Mouse (Mus musculus): ENCODE results near the gene Ifit1.

Gene Ifit1

DNA sequence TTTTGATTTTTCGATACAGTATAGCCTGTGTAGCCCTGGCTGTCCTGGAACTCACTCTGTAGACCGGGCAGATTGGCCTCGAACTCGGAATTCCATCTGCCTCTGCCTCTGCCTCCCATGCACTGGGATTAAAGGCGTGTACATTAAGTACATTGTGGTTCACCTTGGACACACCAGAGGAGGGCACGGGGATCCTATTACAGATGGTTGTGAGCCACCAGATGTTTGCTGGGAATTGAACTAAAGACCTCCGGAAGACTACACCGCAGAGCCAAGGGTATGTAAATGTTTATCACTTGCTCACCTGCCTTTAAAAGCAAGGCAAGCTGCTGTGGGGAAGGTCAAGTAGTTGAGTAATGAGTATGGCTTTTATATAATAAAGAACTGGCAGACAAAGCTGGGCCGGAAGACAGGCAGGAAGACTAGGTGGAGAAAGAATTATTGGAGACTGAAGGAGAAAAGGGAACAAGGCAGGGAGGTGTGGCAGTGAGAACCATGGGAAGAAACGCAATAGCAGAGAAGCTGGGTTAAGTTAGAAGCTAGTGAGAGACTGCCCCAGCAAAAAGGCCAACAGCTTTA, 14.6 kb downstream of the Ifit1 start:
- no peak for DNase-seq (ENCODE audit: low spot score)

DNA sequence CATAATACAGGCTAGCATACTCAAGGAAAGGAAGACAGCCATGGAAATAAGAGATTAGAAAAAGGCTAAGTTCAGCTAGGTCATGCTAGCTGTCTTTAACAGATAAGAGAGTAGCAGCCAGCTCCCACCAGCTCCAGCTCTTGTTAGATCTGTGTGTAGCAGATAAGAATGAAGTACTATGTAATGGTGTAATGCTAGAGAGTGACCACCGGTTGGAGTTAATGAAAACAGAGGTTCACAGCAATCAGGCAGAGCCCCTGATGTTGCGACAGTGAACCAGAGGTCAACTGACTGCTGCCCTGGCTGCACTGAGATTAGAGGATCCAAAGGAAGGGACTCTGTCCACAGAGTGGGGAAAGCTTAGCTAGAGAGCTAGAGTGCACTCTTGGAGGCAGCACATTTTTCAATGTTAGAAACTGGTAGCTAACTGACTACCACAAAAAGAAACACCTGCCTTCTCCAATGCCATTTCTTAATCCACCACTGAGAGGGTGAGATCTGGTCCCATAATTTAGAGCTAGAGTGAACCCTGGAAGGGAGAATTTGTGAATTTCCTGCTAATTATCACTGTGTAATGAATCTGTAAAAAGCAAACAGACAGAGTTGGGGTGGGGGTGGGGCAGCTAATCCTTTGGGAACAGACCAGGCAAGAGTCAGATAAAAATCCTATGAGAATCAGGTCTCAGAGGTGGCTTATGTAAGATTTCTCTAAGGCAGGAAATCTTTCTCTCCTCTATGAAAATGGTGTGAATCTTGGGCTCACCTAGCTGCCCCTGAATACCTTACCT, 16.0 kb downstream of the Ifit1 start:
- DNase-seq (ENCODE audit: low spot score) = no peak

GRCm38 (mm10) chr19:34662067-34662507, 21.4 kb downstream of the Ifit1 start:
- DNase-seq (ENCODE audit: low spot score) = peak; percentile 25

GRCm38 (mm10) chr19:34662740-34663139, 22.1 kb downstream of the Ifit1 start:
- no peak for DNase-seq (ENCODE audit: low spot score)

- peak; percentile 12 for DNase-seq (ENCODE audit: low spot score)
Observed at GRCm38 (mm10) chr19:34666127-34666526, 25.5 kb downstream of the Ifit1 start.

DNA sequence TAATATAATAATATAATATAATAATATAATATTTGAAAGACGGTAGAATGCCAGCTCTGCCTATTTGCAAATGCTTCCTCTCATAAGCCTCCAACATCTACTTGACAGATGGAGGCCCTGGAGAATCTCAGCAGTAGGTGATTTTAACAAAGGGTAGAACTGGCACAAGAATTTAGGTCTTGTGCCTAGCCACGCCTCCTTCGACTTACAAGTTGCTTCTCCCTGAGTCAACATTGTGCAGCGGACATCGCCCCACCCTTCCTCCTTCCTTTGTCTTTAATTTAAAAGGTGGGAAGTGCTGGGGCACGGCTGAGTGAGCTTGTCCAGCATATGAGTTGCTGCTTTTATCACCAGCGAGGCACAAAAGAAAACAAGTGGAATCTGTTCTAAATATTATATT, 32.8 kb downstream of the Ifit1 start:
- DNase-seq (ENCODE audit: low spot score) = no peak

GRCm38 (mm10) chr19:34678428-34678827, 37.8 kb downstream of the Ifit1 start:
- no peak for DNase-seq (ENCODE audit: low spot score)

DNA sequence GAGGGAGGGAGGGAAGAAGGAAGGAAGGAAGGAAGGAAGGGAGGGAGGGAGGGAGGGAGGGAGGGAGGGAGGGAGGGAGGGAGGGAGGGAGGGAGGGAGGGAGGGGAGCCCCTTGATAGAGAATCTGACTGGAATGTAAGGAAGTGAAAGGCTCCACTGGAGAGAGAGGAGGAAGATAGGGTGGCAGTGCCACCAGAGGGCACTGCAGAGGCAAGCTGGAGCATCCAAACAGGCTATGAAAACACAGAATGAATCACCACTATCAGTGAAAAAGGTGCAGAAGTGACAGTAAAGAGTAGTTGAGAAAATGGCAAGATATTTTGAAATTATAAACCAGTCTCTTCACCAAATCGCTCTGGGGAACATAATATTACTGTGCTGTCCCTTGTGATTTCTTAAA, 44.2 kb downstream of the Ifit1 start:
- no peak for DNase-seq (ENCODE audit: low spot score)

DNA sequence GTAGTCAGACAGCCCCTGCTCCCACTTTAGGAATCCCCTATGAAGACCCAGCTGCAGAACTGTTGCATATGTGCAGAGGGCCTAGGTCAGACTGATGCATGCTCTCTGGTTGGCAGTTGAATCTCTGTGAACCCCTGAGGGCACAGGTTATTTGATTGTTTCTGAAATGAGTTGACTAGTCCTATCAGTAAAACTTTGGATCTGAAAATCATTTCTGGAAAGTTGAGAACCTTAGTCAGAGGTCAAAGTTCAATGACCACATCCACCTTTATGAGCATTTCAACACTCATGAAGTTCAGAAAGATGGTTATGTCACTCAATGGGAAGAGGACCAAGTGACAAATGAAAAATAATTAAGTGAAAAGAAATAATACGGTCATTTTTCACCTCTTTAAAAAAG, 44.9 kb downstream of the Ifit1 start:
- DNase-seq (ENCODE audit: low spot score) = no peak

DNA sequence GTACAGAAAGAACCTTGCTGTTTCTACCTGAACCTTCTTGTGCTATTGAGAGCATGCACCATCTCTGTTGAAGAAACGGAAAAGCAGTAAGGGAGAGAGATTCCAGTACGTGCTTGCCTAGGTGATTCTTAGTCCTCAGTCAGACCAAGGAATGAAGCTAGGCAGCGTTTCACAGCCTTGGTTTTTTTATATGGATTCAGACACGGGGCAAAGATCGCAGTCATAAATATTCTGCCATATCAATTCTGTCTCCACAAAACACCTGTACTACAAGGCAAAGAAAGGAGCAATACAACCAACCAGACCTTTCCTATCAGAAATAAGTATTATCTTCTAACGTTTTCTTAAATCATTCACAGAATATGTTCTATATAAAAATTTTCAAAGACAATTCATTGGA, 50.7 kb downstream of the Ifit1 start:
- no peak for DNase-seq (ENCODE audit: low spot score)

DNA sequence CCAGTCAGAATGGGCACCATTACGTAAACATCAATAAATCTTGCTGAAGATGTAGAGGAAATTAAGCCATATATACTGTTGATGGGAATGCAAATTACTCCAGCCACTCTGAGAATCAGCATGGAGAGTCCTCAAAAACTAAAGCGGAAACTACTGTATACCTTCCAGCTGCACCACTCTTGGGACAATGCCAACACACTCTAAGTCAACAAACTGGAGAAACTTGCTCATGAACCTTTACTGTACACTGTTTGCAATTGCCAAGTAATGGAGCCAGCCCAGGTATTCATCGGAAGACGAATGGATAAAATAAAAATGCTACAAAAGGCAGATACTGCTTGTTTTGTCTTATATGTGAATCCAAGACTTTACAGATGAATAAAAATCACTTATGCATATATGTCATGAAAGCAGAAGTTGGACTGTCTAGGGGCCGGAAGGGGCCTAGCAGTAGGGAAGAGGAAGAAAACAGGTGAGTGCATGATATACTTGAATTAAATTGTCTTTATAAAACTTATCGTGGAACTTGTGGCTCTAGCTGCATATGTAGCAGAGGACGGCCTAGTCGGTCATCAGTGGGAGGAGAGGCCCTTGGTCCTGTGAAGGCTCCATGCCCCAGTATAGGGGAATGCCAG, 55.8 kb downstream of the Ifit1 start:
- DNase-seq (ENCODE audit: low spot score) = no peak

DNA sequence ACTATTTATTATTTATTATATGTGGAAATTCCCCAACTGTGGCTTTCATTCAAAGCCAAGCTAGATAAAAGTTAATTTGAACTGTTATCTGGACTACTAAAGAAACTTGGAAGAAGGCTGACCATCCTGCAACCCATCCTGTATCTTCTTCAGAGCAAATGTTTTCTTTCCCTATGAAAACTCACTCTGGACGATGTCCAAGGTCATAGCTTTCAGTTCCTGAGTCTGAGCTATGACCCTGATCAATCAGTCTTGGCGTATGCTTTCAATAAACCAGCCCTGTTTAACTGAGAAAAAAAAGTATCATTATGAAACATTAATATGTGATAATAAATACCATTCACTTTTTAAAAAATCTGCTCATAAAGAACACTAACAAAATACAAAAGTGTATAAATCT, 56.8 kb downstream of the Ifit1 start:
- no peak for DNase-seq (ENCODE audit: low spot score)

- DNase-seq (ENCODE audit: low spot score) = no peak
Observed at GRCm38 (mm10) chr19:34698432-34698831, 57.8 kb downstream of the Ifit1 start.

DNA sequence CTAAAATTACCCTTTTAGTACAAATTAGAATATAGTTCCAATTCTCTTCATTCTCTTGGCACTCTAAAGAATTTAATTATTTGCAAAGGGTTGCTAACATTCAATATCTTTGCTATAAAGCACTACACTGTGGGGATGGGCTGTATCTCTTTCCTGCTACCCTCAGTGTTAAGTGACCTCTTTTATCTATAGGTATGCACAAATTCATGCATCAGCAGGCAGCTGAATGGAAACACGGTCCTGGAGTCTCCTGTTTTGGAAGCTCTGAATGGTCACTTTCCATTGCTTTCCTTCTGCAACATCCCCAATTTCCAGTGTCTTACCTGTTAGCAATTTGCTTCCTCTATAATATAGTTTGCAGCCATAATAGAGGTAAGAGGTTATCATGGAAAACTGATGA, 58.2 kb downstream of the Ifit1 start:
- no peak for DNase-seq (ENCODE audit: low spot score)

DNA sequence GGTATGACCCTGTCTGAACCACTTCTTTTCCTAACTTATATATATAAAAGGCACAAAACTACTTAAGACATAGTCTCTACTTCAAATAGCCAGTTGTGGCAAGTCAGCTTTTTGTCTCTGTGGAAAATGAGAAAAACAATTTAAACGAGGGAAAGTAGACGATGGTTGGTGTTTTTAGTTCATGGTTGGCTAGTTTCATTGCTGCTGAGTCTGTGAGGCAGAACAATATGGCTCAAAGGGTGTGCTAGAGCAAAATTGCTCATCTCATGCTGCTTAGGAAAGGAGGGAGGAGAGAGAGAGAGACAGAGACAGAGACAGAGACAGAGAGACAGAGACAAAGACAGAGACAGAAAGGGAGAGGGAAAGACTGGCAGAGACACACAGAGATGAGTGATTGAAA, 58.6 kb downstream of the Ifit1 start:
- DNase-seq (ENCODE audit: low spot score) = no peak
